Mouse (Mus musculus) heart, postnatal 0 days (tissue): ENCODE measurements around the gene Pdss2.

ENCODE experiments used
- CTCF ChIP-seq: IDR thresholded peaks from 2 replicates; pipeline ENCODE4 v1.5.1; 2016; ENCODE audit warnings: antibody characterized with exemption, control low read depth, low read depth
- EP300 ChIP-seq: IDR thresholded peaks from 2 replicates; pipeline ENCODE4 v1.6.1; 2016; ENCODE audit warnings: antibody characterized with exemption, low read depth

- TF ChIP-seq CTCF (peak; percentile 19), EP300 (no peak)
Measured at GRCm38 (mm10) chr10:43211866-43212265, 9.4 kb upstream of the Pdss2 start.
